Mouse (Mus musculus): Measurements from ENCODE around the gene Frmd4a. TPM values are rescaled to one million over a fixed set of nuclear protein-coding genes. Genes with fewer than 3 reads are reported as not detected.

The Frmd4a gene
- polyA plus RNA-seq, 1 experiment from 2014 or later: 16.8 TPM

DNA sequence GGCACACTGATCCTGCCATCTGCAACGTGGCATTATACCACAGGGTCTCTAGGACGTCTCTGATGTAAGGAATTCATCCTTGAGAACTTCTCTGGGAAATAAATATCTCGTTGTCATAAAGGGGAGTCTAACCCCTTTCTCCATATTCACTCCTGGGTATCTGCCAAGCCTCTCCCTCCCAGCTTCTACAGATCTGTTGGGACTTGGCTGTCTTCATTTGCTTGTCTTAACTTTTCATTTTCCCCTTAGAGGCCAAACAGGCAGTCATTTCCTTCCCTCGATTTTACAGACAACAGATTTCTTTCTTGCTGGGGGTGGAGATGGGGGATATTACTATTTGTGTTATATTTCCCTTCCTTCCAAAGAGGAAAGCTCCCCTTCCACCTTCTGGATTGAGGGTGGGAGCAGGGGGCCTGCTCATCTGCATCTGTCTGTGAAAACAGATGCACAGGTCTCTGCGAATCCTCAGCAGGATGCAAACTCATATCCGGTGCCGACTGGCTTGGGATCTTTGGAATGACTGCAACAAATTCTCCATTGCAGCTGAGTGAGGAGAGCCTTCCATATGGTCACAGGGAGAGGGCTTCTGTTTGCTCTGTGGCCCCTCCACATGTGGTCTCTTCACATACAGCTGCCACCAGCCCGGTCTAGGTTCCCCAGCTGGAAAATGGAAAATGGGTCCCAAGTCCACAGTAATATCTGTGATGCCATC, 562.0 kb downstream of the Frmd4a start:
- no peak overlapping the region; the same call in 1 of the 2 replicates for H3K27ac ChIP-seq

DNA sequence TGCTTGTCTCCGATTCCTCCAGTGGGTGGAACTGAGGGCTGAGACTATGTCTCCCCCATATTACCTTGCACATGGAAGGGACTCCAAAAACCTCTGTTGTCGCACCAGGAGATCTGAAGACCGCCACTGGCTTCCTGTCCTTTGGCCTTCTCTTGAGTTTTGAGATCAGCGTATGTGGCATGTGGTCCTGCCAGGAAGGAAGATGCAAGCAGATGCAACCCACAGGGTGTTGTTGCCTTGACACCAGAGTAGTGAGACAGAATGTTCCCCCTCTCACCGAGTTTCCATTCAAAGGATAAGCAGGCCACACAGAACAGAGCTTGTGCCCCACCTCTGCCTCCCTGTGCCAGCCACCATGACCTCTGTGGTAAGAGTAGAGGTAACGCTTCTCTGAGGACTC, 563.1 kb downstream of the Frmd4a start:
- Histone ChIP-seq H3K4me2 (ENCODE audit: low read length) (no peak overlapping the region), H3K36me3 (ENCODE audit: insufficient read depth, low read length) (peaks cover 10% of the 10 kb centered on the region; the same call in 1 of the 2 replicates), H3K4me1 (replicated peaks; ENCODE audit: insufficient read depth, low read length) (peaks cover 19% of the 10 kb centered on the region; the same call in 1 of the 2 replicates), H3K9ac (ENCODE audit: low read depth, low read length) (no peak overlapping the region), H3K27ac (no peak overlapping the region), H3K4me3 (replicated peaks; ENCODE audit: low read depth, low read length) (no peak overlapping the region), H3K9me3 (replicated peaks; ENCODE audit: low read length) (no peaks in the 10 kb centered on the region), H3K27me3 (ENCODE audit: insufficient read depth, low read length) (no peaks in the 10 kb centered on the region)
- no peak for DNase-seq (ENCODE audit: low spot score)
- WGBS: 76% methylated on average over 6 of the region's 6 CpGs
- no peak for ATAC-seq (replicated peaks; ENCODE audit: low FRiP score, low read depth)
- TF ChIP-seq CTCF (IDR thresholded peaks at IDR 0.05; ENCODE audit: low read depth): no peak

More for the DNA sequence above, 562.0 kb downstream of the Frmd4a start:
- TF ChIP-seq CTCF (IDR thresholded peaks at IDR 0.05; ENCODE audit: low read depth): no peak
- no peaks in the 10 kb centered on the region for H3K9me3 ChIP-seq (replicated peaks; ENCODE audit: low read length)
- H3K36me3 ChIP-seq (ENCODE audit: insufficient read depth, low read length): 0 out of 2 replicates have a peak, but pooled peaks cover 17% of the 10 kb centered on the region
- H3K4me2 ChIP-seq (ENCODE audit: low read length): no peak overlapping the region
- 69% methylated on average over 8 of the region's 8 CpGs for WGBS
- H3K4me1 ChIP-seq (replicated peaks; ENCODE audit: insufficient read depth, low read length): peaks cover 19% of the 10 kb centered on the region; the same call in 1 of the 2 replicates
- no peaks in the 10 kb centered on the region for H3K27me3 ChIP-seq (ENCODE audit: insufficient read depth, low read length)
- no peak for DNase-seq (ENCODE audit: low spot score)
- ATAC-seq (replicated peaks; ENCODE audit: low FRiP score, low read depth): no peak
- no peak overlapping the region for H3K4me3 ChIP-seq (replicated peaks; ENCODE audit: low read depth, low read length)
- H3K9ac ChIP-seq (ENCODE audit: low read depth, low read length): no peak overlapping the region

DNA sequence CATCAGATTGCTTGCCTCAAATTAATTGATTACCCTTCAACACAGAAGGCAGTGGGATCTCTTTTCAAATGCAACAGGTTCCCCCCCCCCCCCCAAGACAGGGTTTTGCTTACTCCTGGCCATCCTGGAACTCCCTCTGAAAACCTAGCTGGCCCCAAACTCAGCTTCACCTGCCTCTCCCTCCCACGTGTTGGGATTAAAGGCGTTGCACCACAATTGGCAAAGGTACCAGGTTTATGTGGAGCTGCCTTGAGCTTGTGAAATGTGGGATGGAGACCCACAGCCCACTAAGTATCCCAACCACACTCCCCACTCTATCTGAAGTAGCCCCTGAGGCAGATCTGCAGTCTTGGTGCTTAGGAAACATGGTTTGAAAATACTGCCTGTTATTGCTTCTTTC, 565.4 kb downstream of the Frmd4a start:
- Histone ChIP-seq H3K4me2 (ENCODE audit: low read length) (no peak overlapping the region), H3K36me3 (ENCODE audit: insufficient read depth, low read length) (peaks cover 4% of the 10 kb centered on the region; the same call in 1 of the 2 replicates), H3K4me1 (replicated peaks; ENCODE audit: insufficient read depth, low read length) (peaks cover 30% of the 10 kb centered on the region), H3K9me3 (replicated peaks; ENCODE audit: low read length) (no peaks in the 10 kb centered on the region), H3K9ac (ENCODE audit: low read depth, low read length) (no peak overlapping the region), H3K27ac (no peak overlapping the region), H3K4me3 (replicated peaks; ENCODE audit: low read depth, low read length) (no peak overlapping the region), H3K27me3 (ENCODE audit: insufficient read depth, low read length) (no peaks in the 10 kb centered on the region)
- ATAC-seq (replicated peaks; ENCODE audit: low FRiP score, low read depth): no peak
- DNase-seq (ENCODE audit: low spot score): no peak
- 61% methylated on average over 2 of the region's 2 CpGs for WGBS
- TF ChIP-seq CTCF (IDR thresholded peaks at IDR 0.05; ENCODE audit: low read depth): no peak

DNA sequence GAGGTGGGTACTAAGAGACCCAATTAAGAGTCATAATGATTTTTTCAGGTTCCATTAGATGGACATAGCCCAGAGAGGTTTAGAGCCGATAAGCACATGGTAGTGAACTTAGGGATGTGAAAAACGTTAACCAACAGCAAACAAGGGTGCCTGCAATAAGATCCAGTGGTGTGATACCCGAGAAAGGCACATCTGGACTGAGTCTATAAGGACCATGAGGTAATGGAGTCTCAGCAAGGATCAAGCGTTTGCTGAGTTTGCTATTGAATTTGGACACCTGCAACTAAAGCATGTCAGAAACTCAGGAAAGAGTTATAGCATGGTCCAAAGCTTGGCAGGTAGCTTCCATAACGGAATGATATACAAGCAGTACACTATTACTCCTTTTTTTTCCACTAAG, 566.7 kb downstream of the Frmd4a start:
- TF ChIP-seq CTCF (IDR thresholded peaks at IDR 0.05; ENCODE audit: low read depth): no peak
- no peaks in the 10 kb centered on the region for H3K9me3 ChIP-seq (replicated peaks; ENCODE audit: low read length)
- no peaks in the 10 kb centered on the region for H3K27me3 ChIP-seq (ENCODE audit: insufficient read depth, low read length)
- H3K4me1 ChIP-seq (replicated peaks; ENCODE audit: insufficient read depth, low read length): peaks cover 36% of the 10 kb centered on the region
- DNase-seq (ENCODE audit: low spot score) (no peak), ATAC-seq (replicated peaks; ENCODE audit: low FRiP score, low read depth) (no peak)
- H3K27ac ChIP-seq: no peak overlapping the region
- H3K9ac ChIP-seq (ENCODE audit: low read depth, low read length): no peak overlapping the region
- H3K36me3 ChIP-seq (ENCODE audit: insufficient read depth, low read length): peaks cover 8% of the 10 kb centered on the region; the same call in 1 of the 2 replicates
- no peak overlapping the region for H3K4me2 ChIP-seq (ENCODE audit: low read length)
- WGBS: 47% methylated on average over 5 of the region's 5 CpGs
- no peak overlapping the region for H3K4me3 ChIP-seq (replicated peaks; ENCODE audit: low read depth, low read length)

DNA sequence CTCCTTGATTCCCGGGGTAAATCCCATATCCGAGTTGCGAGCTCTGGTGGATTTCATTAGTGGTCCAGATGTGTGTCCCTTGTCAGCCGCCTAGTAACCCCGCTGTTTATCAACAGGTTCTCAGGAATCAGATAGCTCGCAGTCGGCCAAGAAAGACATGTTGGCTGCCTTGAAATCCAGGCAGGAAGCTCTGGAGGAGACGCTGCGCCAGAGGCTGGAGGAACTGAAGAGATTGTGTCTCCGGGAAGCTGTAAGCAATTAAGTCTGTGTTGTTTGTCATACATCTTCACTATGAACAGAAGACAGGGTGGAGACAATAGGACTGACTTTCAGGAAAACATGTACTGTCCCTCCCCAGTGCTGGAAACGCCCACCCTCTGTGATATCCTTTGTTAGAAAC, 568.7 kb downstream of the Frmd4a start:
- Histone ChIP-seq H3K9me3 (replicated peaks; ENCODE audit: low read length) (no peaks in the 10 kb centered on the region), H3K4me3 (replicated peaks; ENCODE audit: low read depth, low read length) (no peak overlapping the region), H3K9ac (ENCODE audit: low read depth, low read length) (no peak overlapping the region), H3K27ac (peak overlapping the region; percentile 11; the same call in 1 of the 2 replicates), H3K4me1 (replicated peaks; ENCODE audit: insufficient read depth, low read length) (peaks cover 36% of the 10 kb centered on the region), H3K36me3 (ENCODE audit: insufficient read depth, low read length) (peaks cover 17% of the 10 kb centered on the region; the same call in 1 of the 2 replicates), H3K4me2 (ENCODE audit: low read length) (no peak overlapping the region), H3K27me3 (ENCODE audit: insufficient read depth, low read length) (no peaks in the 10 kb centered on the region)
- ATAC-seq (replicated peaks; ENCODE audit: low FRiP score, low read depth) (no peak), DNase-seq (ENCODE audit: low spot score) (peak; percentile 61)
- whole genome bisulfite sequencing: 17% methylated on average over 11 of the region's 11 CpGs
- no peak for TF ChIP-seq CTCF (IDR thresholded peaks at IDR 0.05; ENCODE audit: low read depth)

DNA sequence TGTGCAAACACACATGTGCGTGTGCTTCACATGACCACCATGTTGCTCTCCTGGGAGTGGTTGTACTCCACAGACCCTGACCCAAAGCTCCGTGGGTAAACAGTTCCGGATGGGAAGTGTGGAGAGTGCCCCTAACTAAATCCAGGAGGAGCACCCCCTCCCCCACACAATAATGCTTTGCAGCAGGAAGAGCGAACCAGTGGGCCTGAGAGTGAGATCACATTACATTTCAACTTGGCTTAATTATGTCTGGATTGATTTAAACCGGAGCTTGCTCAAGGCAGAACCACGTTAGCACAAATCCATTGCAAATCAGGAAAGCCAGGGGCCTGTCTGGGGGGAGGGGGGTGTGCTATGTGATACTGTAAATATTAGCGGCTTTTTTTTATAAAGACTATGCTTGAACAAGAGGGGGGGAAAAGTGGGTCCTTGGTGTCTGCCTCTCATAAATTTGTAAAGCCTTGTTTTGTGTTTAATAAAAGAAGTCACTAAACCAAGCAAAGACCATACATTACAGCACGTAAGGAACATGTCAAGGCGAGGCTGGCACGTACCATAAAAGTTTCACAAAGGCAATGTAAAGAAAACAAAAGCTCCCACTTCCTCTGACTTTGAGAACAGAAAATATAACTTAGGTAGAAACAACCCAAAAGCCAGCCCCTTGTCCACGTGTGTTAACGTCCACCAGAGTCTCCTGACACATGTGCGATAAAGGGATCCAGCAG, 570.3 kb downstream of the Frmd4a start:
- 15% methylated on average over 13 of the region's 13 CpGs for WGBS
- ATAC-seq (replicated peaks; ENCODE audit: low FRiP score, low read depth): peak; percentile 79

More for the DNA sequence above, 570.3 kb downstream of the Frmd4a start:
- no peaks in the 10 kb centered on the region for H3K27me3 ChIP-seq (ENCODE audit: insufficient read depth, low read length)
- no peak overlapping the region for H3K9ac ChIP-seq (ENCODE audit: low read depth, low read length)
- 0 out of 2 replicates have a peak overlapping the region, but pooled peaks have one; percentile 18 for H3K4me2 ChIP-seq (ENCODE audit: low read length)
- H3K36me3 ChIP-seq (ENCODE audit: insufficient read depth, low read length): peaks cover 30% of the 10 kb centered on the region; the same call in 1 of the 2 replicates
- no peak overlapping the region for H3K4me3 ChIP-seq (replicated peaks; ENCODE audit: low read depth, low read length)
- H3K9me3 ChIP-seq (replicated peaks; ENCODE audit: low read length): no peaks in the 10 kb centered on the region
- H3K4me1 ChIP-seq (replicated peaks; ENCODE audit: insufficient read depth, low read length): peaks cover 36% of the 10 kb centered on the region
- no peak for TF ChIP-seq CTCF (IDR thresholded peaks at IDR 0.05; ENCODE audit: low read depth)
- peak overlapping the region; percentile 57; the same call in 1 of the 2 replicates for H3K27ac ChIP-seq
- DNase-seq (ENCODE audit: low spot score): peak; percentile 94

All from kidney, postnatal 0 days (tissue).